Mouse (Mus musculus) small intestine, adult 2 months (tissue): ENCODE measurements at regions not wholly inside any gene's neighbourhood (a gene's known extent, or its start where the extent isn't known, plus 50 kb on each side); places are given as distances from the start of the nearest gene placed in this dataset.

Source experiments
- H3K27ac ChIP-seq: fragments of 200-500 bp; 2 replicates; pipeline ENCODE4 v1.5.1; 2012; ENCODE audit warnings: low read depth, low read length, control low read depth, inconsistent platforms; ENCODE audit not compliant: insufficient read depth
- H3K27me3 ChIP-seq: fragments of 200-500 bp; 2 replicates; pipeline ENCODE4 v1.6.1; 2012; ENCODE audit warnings: mild to moderate bottlenecking, moderate library complexity, low read length, inconsistent platforms; ENCODE audit not compliant: control insufficient read depth, insufficient read depth
- H3K36me3 ChIP-seq: fragments of 200-500 bp; 2 replicates; pipeline ENCODE4 v1.6.1; 2012; ENCODE audit warnings: mild to moderate bottlenecking, low read length, control low read depth, inconsistent platforms; ENCODE audit not compliant: control insufficient read depth, insufficient read depth
- H3K4me1 ChIP-seq: fragments of 200-500 bp; 2 replicates; pipeline ENCODE4 v1.6.1; 2012; ENCODE audit warnings: low read length, inconsistent platforms, mixed read lengths; ENCODE audit not compliant: control insufficient read depth, insufficient read depth, insufficient read length
- H3K4me3 ChIP-seq: fragments of 200-500 bp; 2 replicates; pipeline ENCODE4 v1.5.1; 2012; ENCODE audit warnings: low read depth, mild to moderate bottlenecking, control low read depth, inconsistent platforms, low read length, moderate library complexity
- CTCF ChIP-seq: fragments of 200-500 bp; IDR thresholded peaks from 2 replicates; pipeline ENCODE4 v1.5.1; 2012; ENCODE audit warnings: low read depth, mild to moderate bottlenecking, control low read depth, inconsistent platforms, low read length, moderate library complexity, mixed read lengths; ENCODE audit not compliant: insufficient replicate concordance, insufficient read length; ENCODE audit errors: extremely low read depth
- POLR2A ChIP-seq: fragments of 200-500 bp; IDR thresholded peaks from 2 replicates; pipeline ENCODE4 v1.6.1; 2012; ENCODE audit warnings: low read depth, mild to moderate bottlenecking, control low read depth, inconsistent platforms, low read length, moderate library complexity
- WGBS: fragments of 180-500 bp; shearing (Covaris S2); methylation state at CpG from one replicate; pipeline ENCODE4 v1.1.7; 2018; 5-methylcytosine and 5-hydroxymethylcytosine counted together

- H3K36me3 ChIP-seq = no peaks in the 10 kb centered on the region
Observed at GRCm38 (mm10) chr1:73799996-73800395, 324.3 kb downstream of the Tns1 start.

GRCm38 (mm10) chr1:73799246-73799645, 325.0 kb downstream of the Tns1 start:
- no peak for TF ChIP-seq POLR2A
- no peak for TF ChIP-seq CTCF
- Histone ChIP-seq H3K4me1 (no peaks in the 10 kb centered on the region), H3K4me3 (no peak overlapping the region), H3K27me3 (no peaks in the 10 kb centered on the region; the same call in 1 of the 2 replicates), H3K36me3 (no peaks in the 10 kb centered on the region), H3K27ac (no peak overlapping the region)
- 64% methylated on average over 8 of the region's 8 CpGs for WGBS

More at GRCm38 (mm10) chr1:73799996-73800395, 324.3 kb downstream of the Tns1 start:
- no peak overlapping the region for H3K4me3 ChIP-seq
- H3K4me1 ChIP-seq = no peaks in the 10 kb centered on the region
- WGBS = 84% methylated on average over 1 of the region's 1 CpGs
- no peaks in the 10 kb centered on the region; the same call in 1 of the 2 replicates for H3K27me3 ChIP-seq
- TF ChIP-seq POLR2A (no peak), CTCF (no peak)
- no peak overlapping the region for H3K27ac ChIP-seq

GRCm38 (mm10) chr1:73797858-73798257, 326.4 kb downstream of the Tns1 start:
- H3K4me3 ChIP-seq = no peak overlapping the region
- no peaks in the 10 kb centered on the region for H3K36me3 ChIP-seq
- H3K27me3 ChIP-seq = no peaks in the 10 kb centered on the region; the same call in 1 of the 2 replicates
- no peaks in the 10 kb centered on the region for H3K4me1 ChIP-seq
- no peak overlapping the region for H3K27ac ChIP-seq
- WGBS = 77% methylated on average over 2 of the region's 2 CpGs
- no peak for TF ChIP-seq POLR2A
- no peak for TF ChIP-seq CTCF

- Histone ChIP-seq H3K4me1 (no peaks in the 10 kb centered on the region), H3K4me3 (no peak overlapping the region), H3K36me3 (no peaks in the 10 kb centered on the region), H3K27me3 (no peaks in the 10 kb centered on the region; the same call in 1 of the 2 replicates), H3K27ac (no peak overlapping the region)
- WGBS = 87% methylated on average over 2 of the region's 2 CpGs
- TF ChIP-seq POLR2A = no peak
- TF ChIP-seq CTCF = no peak
Observed at GRCm38 (mm10) chr1:73797413-73797812, 326.8 kb downstream of the Tns1 start.

- WGBS = 70% methylated on average over 4 of the region's 4 CpGs
- Histone ChIP-seq H3K4me3 (no peak overlapping the region), H3K27me3 (no peaks in the 10 kb centered on the region), H3K36me3 (no peaks in the 10 kb centered on the region), H3K4me1 (no peaks in the 10 kb centered on the region), H3K27ac (no peak overlapping the region)
- TF ChIP-seq CTCF (no peak), POLR2A (no peak)
Observed at GRCm38 (mm10) chr1:73793871-73794270, 330.4 kb downstream of the Tns1 start.

- Histone ChIP-seq H3K4me3 (no peak overlapping the region), H3K27me3 (no peaks in the 10 kb centered on the region), H3K4me1 (no peaks in the 10 kb centered on the region), H3K27ac (no peak overlapping the region), H3K36me3 (no peaks in the 10 kb centered on the region)
- no peak for TF ChIP-seq POLR2A
- TF ChIP-seq CTCF = no peak
- 84% methylated on average over 3 of the region's 3 CpGs for whole genome bisulfite sequencing
Observed at GRCm38 (mm10) chr1:73793256-73793655, 331.0 kb downstream of the Tns1 start.

GRCm38 (mm10) chr1:73792311-73792710, 331.9 kb downstream of the Tns1 start:
- Histone ChIP-seq H3K27ac (no peak overlapping the region), H3K36me3 (no peaks in the 10 kb centered on the region), H3K4me3 (no peak overlapping the region), H3K27me3 (no peaks in the 10 kb centered on the region), H3K4me1 (no peaks in the 10 kb centered on the region)
- TF ChIP-seq POLR2A (no peak), CTCF (no peak)
- WGBS = 90% methylated on average over 5 of the region's 5 CpGs

GRCm38 (mm10) chr1:73787666-73788065, 336.6 kb downstream of the Tns1 start:
- Histone ChIP-seq H3K4me3 (no peak overlapping the region), H3K27me3 (no peaks in the 10 kb centered on the region), H3K27ac (no peak overlapping the region), H3K4me1 (no peaks in the 10 kb centered on the region), H3K36me3 (no peaks in the 10 kb centered on the region)
- TF ChIP-seq POLR2A (no peak), CTCF (no peak)
- WGBS = 48% methylated on average over 2 of the region's 2 CpGs
